Mouse (Mus musculus): ENCODE data around the gene Macc1.

DNA sequence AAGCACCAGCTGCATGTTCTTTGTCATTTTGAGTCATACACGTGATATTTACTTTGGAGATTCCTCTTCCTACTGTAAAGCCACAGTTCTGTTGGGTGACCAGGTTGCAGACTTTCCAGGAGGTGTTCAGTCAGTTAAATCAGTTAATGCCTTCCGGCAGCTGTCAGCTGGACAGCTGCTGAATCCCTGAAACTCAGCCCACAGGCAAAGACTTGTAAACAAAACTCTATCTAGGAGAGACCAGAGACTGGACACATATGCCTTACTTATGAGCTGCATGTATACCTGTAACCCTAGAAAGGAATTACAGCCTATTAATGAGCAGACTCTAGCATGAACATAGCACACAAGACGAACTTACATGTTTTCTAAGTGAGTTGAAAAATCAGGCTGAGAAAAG lies 137.2 kb downstream of the Macc1 start:
- no peak for TF ChIP-seq CTCF (IDR thresholded peaks at IDR 0.05; ENCODE audit: borderline replicate concordance, extremely low read depth, insufficient read depth, insufficient read length)
- TF ChIP-seq POLR2A (IDR thresholded peaks at IDR 0.05; ENCODE audit: borderline replicate concordance, extremely low read depth, insufficient read depth, insufficient read length, poor library complexity, severe bottlenecking): no peak
